Mouse (Mus musculus): Measurements from ENCODE around the gene Zfp146.
"Not testable (repeated sequence)": the region's sequence is repeated elsewhere in the genome, so short reads cannot be mapped to it uniquely, and the experiment has no call there.

Gene Zfp146

GRCm38 (mm10) chr7:30129900-30130299, 39.6 kb downstream of the Zfp146 start:
- DNase-seq (ENCODE audit: extremely low spot score, low spot score) = no peak

GRCm38 (mm10) chr7:30122188-30122530, 47.4 kb downstream of the Zfp146 start:
- DNase-seq (ENCODE audit: extremely low spot score, low spot score) = no peak

- DNase-seq (ENCODE audit: extremely low spot score, low spot score) = peak; percentile 95
Measured at GRCm38 (mm10) chr7:30121308-30122187, 48.0 kb downstream of the Zfp146 start, which contains the start of gene Zfp382. Gene Zfp382, plus strand, starts transcription at chr7:30121942.

- not testable (repeated sequence) for DNase-seq (ENCODE audit: extremely low spot score, low spot score)
Measured at GRCm38 (mm10) chr7:30117935-30118334, 51.6 kb downstream of the Zfp146 start.

GRCm38 (mm10) chr7:30116076-30116475, 53.5 kb downstream of the Zfp146 start:
- no peak for DNase-seq (ENCODE audit: extremely low spot score, low spot score)
